Mouse (Mus musculus): ENCODE results near the gene Actbl2.
A peak's percentile ranks its signal among the peaks of the same experiment; 100 is the strongest.

The Actbl2 gene

DNA sequence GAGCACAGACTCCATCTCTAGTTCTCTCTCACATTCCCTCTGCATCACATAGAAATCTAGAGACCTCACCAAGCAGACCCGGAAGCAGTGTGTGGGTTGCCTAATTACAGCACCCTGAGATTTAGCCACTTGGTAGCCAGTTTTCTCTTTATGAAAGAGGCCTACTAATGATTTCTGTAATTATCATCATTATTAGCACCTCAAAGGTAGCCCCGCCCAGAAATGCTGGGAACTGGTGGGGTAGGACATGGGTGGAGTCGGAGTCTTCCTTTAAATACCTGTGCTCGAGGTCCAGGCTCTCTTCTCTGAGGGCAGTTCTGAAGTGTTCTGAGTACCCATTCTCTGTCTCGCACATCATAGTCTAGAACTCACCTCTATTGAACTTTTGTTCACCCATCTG lies at the start of gene Actbl2:
Gene Actbl2, plus strand, starts transcription at position 301 of the 400 bp plus-strand sequence.
- no peak for DNase-seq (ENCODE audit: low read depth)

GRCm38 (mm10) chr13:111210649-111211378 lies 44.0 kb upstream of the Actbl2 start:
- DNase-seq (ENCODE audit: low read depth) = no peak

DNA sequence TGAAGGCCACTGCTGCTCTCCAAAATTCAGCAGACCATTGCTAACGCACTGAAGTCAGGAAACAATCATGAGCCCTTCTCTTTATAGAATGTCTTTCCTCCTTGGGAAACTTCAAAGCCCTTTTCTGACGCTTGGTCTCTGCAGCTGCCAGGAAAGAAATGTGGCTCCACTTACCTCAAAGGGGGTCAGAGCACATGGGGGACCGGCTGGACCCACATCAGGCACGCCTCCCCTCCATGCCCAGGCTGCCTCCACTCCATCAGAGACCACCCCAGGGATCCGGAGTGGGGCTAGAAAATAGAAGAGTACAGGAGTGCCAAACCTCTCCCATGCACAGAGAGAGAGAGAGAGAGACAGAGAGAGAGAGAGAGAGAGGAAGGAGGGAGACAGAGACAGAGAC lies 26.0 kb upstream of the Actbl2 start:
- no peak for DNase-seq (ENCODE audit: low read depth)

DNA sequence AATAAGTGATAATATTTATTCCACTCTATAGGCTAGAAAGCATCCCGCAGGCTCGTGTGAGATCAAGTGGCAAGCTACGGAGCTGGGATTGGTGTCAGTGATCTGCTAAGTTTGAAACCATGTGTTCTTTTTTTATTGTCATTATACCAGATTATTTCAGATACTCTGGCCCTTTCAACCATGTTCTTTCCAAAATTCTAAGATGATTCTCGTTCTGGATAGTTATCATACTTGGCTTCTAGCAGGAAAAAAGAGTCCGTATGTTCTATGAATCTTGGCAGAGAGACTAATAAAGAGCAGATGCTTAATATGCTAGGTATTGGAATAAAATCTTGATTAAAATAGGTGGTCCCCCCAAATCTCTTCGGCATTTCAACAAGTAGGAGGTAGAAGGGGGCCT lies 25.3 kb upstream of the Actbl2 start:
- no peak for DNase-seq (ENCODE audit: low read depth)

DNA sequence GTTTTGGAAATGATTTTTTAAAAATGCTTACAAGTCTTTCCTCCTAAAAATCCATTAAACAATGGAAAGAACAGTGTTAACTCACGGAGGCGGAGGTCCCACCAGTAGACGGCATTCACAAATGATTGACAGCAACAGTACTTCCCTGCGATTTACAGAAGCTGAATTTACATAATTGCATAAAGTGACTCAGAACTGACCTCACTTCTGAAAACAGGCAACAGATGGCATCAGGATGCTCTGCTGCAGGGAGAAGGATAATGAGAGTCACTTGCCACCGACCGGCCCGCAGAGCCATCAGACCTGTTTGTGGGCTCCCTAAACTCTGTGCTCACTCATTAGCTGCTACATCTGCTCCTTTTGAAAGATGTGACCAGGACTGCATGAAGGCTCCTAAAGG lies 22.4 kb upstream of the Actbl2 start:
- DNase-seq (ENCODE audit: low read depth) = no peak

GRCm38 (mm10) chr13:111233356-111233755 lies 21.5 kb upstream of the Actbl2 start:
- DNase-seq (ENCODE audit: low read depth) = no peak

DNA sequence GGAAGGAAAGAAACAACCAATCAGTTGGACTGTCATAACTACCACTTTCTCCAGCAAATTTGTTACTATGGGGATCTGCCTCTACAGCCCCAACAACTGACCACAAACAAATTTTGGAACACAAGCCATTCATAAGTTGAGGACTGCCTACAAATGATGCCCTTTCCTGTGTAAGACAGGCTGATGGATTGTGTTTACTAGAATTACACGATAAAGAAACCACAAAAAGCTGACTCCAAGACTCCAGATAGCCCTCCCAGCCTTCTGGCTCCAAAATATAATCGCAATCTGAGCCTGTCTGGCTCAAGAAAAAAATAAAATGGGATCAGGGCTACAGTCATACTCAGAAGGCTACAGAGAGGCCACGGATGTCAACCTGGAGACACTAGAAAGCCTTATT lies 20.2 kb upstream of the Actbl2 start:
- DNase-seq (ENCODE audit: low read depth) = no peak

DNA sequence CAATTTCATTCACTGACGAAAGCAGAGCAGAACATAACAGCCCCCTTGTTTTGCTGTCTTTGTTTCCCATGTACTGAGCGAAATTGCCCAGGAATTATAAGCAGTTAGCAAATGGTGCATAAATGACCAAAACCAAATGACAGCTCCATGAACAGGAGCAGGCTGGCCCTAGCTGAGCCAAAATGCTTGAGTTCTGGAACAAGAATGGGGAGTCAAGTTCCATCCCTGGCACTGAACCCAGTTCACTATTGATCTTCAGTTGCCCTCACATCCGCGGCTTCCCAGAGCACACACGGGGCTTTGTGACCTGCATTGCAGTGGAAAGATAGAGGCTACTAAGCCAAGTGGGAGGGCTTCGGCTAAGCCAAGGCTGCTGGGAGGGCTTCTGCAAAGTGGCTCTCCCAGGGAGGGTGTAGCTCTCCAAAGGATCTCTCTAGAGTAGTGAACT lies 19.1 kb upstream of the Actbl2 start:
- no peak for DNase-seq (ENCODE audit: low read depth)

GRCm38 (mm10) chr13:111236461-111236864 lies 18.4 kb upstream of the Actbl2 start:
- DNase-seq (ENCODE audit: low read depth) = no peak

DNA sequence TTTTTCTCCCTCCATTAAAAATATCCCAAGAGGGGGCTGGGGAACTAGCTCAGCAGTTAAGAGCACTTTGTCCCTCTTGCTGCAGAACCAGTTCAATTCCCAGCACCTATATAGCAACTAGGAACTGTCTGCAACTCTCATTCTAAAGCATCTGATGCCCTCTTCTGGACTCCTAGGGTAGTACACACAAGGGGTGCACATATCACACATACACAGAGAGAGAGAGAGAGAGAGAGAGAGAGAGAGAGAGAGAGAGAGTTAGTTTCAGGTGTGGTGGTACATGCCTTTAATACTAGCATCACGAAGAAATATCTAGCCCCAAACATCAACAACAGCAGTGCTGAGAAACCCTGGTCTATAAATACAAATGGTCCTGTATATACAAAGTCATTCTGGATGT lies 17.5 kb upstream of the Actbl2 start:
- no peak for DNase-seq (ENCODE audit: low read depth)

GRCm38 (mm10) chr13:111237865-111238465 lies 16.8 kb upstream of the Actbl2 start:
- DNase-seq (ENCODE audit: low read depth) = peak; percentile 9

DNA sequence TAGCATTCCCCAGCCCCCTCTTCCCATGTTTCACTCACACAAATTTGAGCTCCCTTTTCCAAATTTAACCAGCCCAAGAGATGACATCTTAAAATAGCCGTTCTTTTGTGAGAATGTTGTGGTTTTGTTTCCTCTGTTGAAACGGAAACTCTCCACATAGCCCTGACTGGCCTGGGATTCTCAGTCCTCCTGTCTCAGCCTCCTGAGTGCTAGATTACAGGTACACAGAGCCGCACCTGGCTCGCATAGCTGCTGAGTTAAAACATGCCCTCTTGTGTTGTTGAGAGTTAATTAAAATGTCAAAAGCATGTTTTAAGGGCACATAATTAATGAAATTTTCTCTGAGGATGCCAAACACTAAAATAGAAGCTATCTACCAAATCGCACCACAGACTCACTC lies 3.7 kb upstream of the Actbl2 start:
- DNase-seq (ENCODE audit: low read depth) = no peak

DNA sequence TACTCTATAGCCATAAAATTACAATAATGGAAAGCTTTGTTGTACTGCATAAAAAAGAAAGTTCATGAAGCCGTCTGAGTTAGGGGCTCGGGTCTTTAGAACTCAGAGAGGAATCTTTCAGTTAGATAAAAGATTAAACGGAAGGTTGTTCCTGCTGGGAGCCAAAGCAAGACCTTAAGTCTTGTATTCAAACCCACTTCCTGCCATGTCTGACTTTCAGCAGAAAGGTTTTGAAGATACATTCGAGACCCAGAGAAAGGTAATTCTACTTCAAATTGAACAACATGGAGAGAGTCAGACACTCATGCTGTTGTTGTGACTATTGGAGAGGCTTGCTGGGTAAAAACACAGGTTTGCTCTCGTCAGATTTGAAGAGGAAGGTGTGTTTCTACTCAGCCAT lies 3.0 kb upstream of the Actbl2 start:
- DNase-seq (ENCODE audit: low read depth) = no peak

DNA sequence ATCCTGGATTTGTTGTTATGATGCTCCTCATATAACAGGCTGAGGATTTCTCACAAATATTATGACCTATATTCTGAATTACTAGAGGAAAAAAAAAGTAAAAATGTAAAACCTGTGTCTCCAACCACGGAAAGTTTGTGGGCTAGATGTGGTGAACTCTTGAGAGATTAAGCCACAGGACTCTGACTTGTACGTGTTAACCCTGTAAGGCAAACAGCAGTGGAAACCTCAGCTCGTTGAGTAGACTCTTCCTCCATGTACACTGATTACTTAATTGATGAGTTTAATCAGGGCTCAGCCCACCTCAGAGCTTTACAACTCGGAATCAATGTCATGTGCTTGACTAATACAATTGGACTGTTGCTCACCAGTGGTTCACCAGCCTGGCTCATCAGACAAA lies 3.2 kb downstream of the Actbl2 start:
- no peak for DNase-seq (ENCODE audit: low read depth)

- DNase-seq (ENCODE audit: low read depth) = no peak
Observed at GRCm38 (mm10) chr13:111258424-111259092, 3.7 kb downstream of the Actbl2 start.

DNA sequence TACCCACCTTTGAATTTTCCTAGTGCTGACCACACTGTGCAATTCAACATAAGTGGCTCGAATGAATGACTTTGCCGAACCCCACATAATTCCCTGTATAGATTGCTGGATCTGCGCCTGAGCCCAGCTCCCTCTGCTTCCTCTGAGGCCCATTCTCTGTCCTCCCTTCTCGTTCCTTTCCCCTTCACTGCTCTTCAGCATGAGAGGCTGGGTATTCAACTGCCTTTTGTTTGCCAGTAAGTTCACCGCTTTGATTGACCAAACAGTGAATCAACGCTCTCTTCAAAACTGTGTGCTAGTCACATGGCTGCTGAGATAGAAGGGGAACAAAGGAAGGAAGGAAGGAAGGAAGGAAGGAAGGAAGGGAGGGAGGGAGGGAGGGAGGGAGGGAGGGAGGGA lies 4.3 kb downstream of the Actbl2 start:
- DNase-seq (ENCODE audit: low read depth) = no peak

GRCm38 (mm10) chr13:111259711-111260110 lies 4.9 kb downstream of the Actbl2 start:
- no peak for DNase-seq (ENCODE audit: low read depth)

DNA sequence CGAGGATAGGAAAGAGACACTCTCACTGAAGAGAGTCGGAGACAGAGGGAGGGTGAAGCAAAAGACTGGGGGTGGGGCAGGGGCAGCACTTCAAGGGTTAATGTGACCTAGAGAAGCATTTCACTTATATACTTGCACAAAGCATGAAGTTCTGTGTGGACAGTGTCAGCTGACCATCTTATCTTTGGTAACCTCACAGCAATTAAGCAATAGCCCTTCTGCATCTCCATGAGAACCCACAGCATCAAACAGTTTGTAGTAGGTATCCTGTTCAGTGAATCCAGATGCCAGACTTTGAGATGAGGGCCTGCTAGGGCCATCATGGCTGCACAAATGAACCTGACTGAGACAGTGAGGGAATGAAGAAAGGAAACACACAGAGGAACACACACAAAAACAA lies 8.4 kb downstream of the Actbl2 start:
- DNase-seq (ENCODE audit: low read depth) = no peak

DNA sequence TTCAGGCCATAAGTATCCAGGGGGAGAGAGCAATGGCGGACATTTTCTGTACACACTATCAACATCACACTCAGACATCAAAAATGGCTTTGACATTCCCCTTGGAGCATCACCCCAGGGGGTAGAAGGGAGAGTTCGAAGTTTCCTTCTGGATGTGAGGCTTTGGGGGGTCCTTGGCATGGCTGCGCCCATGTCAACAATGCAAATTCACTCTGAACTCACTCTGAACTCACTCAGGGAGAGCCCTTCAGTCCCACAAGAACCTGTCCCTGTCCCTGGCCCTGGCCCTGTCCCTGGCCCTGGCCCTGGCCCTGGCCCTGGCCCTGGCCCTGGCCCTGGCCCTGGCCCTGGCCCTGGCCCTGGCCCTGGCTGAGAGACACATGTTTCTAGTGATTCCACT lies 8.9 kb downstream of the Actbl2 start:
- no peak for DNase-seq (ENCODE audit: low read depth)

DNA sequence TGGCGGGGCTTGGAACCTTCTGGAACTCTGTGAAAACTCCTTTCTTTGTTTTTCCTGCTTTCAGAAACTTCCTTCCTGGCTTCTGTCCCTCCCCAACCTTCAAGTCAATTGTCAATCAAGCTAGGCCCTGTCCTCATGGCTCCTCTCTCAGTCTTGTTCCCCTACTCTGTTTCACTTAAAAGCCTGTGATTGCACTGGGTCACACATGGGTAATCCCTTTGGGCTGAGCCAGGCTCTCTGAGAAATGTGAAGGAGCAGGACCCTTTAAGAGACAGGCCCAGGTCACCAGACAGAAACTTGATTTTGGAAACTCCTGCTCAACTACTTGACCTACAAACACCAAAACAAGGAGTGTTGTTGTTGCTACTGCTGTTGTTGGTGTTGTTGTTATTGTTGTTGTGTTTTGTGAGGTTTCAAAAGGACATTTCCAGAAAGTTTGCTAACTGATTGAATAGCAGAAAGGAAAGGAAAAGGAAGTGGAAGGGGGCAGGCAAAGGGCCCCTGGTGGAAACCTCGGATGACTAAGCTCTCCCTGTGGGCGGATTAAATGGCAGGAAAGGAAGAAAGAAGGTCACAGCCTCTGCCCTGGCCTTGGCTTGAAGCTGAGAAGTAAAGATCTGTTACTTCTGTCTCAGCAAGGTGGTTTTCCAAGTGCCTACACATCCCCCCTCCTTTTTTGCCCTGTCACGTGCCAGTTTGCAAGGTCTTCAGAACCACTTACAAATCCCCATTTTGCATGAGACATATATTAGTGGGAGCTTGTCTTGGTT lies 10.6 kb downstream of the Actbl2 start:
- DNase-seq (ENCODE audit: low read depth) = no peak

DNA sequence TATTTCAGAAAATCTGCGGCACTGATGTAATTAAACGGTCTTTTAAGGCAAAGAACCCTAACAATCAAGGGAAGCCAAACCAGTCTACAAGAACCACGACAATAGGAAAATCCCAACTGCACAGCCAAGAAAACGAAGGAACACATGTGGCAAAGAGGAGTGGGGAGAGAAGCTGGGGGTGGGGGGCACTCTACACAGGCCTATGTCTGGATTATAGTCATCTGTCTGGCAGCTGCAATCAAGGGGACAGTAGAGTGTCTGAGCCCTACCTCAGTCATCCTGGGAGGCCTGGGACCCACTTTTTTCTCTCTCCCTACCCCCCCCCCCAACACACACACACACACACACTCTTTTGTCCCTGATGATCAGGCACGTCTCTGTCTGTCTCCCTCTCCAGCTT lies 12.0 kb downstream of the Actbl2 start:
- DNase-seq (ENCODE audit: low read depth) = no peak

DNA sequence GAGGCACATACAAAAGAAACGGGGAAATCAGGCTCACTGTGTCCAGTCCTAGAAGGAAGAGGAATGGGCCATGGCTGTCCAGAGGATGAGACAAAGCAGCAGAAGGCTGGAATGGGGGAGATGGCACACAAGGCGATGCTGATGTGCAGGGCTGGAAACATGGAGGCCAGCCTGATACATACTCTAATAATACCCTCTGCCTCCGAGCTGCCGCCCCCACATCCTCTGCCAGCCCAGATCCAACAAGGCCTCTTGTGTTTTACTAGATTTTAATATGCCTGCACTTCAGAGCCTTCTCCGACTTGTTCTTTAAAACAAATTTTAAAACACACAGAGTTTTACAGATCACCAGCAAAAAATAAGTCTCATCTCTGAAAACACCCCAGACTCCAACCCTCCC lies 14.2 kb downstream of the Actbl2 start:
- DNase-seq (ENCODE audit: low read depth) = no peak

Data from c-Kit-positive CD71-positive TER-119-negative erythroid progenitor cells, embryonic 14.5 days (primary cell).